Mouse (Mus musculus) granulocyte monocyte progenitor cell, adult 5-6 weeks (primary cell): ENCODE measurements at regions not wholly inside any gene's neighbourhood (a gene's known extent, or its start where the extent isn't known, plus 50 kb on each side); places are given as distances from the start of the nearest gene placed in this dataset.

Experiments used
- ATAC-seq: replicated peaks from 2 replicates; pipeline ENCODE4 v1.8.0; 2016; ENCODE audit warnings: mild to moderate bottlenecking, moderate TSS enrichment, inconsistent platforms; ENCODE audit not compliant: poor library complexity, severe bottlenecking

GRCm38 (mm10) chr4:152686509-152687081 lies 208.9 kb upstream of the Kcnab2 start:
- ATAC-seq, result no peak

- no peak for ATAC-seq
Observed at GRCm38 (mm10) chr4:152674140-152674539, 196.5 kb upstream of the Kcnab2 start.

DNA sequence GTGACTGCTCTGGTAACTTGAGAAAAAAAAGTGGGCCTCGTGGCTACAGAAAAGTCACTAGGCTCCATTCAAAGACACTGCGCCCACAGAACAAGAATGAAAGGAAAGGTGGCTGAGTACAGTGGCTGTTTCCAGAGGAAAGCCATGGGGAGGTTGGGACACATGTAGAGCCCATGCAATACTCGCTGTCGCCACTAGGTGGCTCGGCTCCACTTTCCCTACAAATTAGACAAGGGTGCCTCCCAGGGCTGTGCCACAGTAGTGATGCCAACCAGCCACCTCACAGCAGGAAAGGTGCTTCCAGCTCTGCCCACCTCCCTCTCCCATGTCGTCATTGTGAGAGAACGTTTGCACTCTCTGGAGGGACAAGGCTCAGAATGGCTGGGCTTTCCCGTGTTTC lies 185.8 kb upstream of the Kcnab2 start:
- no peak; the same call in 1 of the 2 replicates for ATAC-seq

- ATAC-seq, result no peak
Observed at GRCm38 (mm10) chr4:152663069-152663468, 185.4 kb upstream of the Kcnab2 start.

GRCm38 (mm10) chr4:152662439-152662838 lies 184.8 kb upstream of the Kcnab2 start:
- ATAC-seq, result no peak

GRCm38 (mm10) chr4:152650198-152650597 lies 172.5 kb upstream of the Kcnab2 start:
- ATAC-seq, result no peak

DNA sequence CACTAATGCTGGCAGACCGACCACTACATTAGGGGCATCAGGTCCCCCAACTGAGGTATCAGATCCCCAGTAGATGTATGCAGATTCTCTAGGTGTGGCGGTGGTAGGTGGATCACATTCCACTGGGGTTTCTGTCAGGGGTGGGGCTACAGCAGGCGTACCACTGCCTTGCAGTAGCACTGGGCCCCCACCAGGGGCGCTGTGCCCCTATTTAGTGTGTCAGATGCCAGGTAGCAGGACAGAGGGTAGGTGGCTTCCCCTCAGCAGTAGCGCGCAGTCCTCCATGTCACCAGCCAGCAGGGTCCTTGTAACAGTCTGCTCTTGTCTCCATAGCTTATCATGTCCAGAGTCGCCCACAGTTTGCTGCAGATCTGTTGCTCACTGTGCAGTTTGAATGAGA lies 169.9 kb upstream of the Kcnab2 start:
- ATAC-seq, result peak; percentile 40; the same call in 1 of the 2 replicates

DNA sequence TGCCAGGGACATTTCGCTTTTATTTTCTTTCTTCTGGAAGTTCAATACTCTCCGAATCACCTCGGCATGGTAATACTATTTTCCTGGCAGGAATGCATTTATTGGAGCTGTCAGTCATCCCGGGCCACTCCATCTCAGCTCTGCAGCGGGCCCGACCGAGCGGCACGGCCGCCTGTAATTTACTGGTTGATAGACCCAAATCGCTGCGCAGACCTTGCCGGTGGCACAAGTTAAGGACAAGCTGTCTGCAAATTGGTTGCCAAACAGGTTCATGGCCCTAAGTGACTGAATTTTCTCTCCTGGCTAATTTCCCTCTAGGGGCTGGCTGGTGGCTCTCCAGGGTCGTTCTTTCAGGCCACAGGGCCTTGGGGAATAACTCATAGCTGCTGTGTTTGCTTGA lies 169.4 kb upstream of the Kcnab2 start:
- no peak for ATAC-seq

DNA sequence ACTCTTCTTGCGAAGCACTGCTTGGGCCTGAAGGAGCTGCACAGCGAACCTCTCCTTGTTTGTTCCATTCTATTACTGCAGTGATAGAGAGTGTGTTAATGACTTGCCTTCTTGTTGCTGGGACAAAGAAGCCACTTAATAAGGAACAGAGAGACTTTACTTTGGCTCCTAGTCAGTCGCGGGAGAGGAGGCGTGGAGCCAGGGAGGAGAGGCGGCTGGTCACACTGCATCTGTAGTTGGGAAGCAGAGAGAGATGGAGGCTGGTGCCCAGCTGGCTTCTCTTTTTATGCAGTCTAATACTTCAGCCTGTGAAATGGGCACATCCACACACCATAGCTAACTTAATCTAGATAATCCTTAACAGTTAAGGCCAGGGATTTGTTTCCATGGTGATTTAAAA lies 159.4 kb upstream of the Kcnab2 start:
- no peak for ATAC-seq

- no peak for ATAC-seq
Observed at GRCm38 (mm10) chr4:152633896-152634295, 156.2 kb upstream of the Kcnab2 start.

- ATAC-seq, result no peak
Observed at GRCm38 (mm10) chr4:152628111-152628510, 150.4 kb upstream of the Kcnab2 start.

DNA sequence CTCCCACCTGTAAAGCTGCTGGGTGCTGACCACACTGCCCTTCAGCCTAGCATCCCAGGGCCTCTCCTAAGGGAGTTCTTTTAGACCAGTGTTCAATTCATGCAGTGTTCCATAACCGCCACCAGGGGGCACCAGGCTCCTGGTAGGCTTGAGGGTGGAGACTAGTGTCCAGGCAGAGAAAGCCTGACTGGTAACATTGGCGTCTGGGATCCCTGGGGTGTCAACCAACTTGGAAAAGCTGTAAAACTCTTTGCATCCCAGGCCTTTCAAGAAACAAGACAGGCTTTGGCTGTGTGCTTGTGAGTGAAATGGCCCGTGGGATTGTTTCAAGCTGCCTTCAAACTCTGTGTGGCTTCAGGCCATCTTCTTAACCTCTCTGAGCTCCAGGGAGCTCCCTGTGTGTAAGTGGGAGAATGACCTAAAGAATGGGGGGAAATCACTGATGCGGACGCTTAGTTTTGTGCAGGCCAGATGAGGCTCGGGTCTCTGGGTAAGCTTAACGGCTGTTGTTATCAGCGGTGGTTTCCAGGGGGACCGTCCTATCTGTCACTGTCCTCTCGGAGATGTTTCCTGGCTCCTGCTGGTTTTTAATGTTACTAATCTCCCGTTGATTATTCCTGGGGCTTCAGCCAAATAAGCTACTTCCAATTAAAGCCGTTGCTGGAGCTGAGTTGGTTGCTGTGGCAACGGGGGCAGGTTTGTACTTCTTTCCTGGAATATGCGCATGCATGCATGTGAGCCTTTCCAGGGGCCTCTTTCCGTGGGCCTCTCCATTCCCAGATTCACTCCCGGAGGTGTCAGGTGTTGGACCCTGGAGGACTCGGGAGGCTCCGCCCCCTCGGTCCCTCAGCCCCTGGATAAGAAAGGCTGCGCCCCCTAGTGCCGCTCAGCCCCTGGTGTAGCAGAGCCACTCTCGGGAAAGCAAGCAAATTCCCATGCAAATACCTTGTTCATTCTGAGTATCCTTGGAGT lies 147.6 kb upstream of the Kcnab2 start:
- ATAC-seq, result peak; percentile 79

GRCm38 (mm10) chr4:152622022-152622777 lies 144.5 kb upstream of the Kcnab2 start:
- no peak for ATAC-seq

DNA sequence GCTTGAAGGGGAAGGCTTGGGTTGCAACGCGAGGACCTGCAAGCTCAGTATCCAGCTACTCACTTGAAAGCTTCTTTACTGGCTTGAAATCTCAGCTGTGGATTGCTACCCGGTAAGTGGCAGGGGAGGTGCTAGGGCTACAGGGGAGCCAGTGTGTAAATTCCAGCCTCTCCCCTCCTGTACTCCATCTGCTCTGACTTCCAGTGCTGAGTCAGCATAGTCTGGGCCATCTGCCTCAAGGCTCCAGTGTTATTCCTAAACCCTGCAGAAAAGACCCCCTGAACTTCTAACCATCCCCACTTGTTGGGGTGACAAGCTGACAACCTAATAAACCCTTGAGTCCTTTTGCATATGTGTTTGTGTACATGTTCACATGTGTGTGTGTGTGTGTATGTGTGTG lies 140.0 kb upstream of the Kcnab2 start:
- no peak for ATAC-seq

DNA sequence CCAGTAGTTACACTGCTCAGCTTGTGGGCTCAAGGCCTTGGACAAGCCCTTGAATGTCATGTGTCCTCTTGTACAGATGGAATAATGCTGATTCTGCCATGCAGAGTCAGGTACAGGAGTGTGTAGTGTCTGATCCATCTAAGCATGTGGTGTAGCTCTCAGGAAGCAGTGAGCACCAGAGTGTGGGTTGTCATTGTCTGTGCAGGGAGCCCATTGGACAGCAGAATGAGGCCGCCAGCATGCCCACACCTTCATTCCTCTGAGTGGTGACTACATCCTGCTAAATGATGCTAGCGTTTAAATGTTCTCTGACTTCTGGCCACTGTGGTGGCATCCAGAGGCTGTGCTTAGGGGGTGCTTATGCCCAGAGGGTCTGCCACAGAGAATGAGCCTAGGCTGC lies 137.5 kb upstream of the Kcnab2 start:
- no peak for ATAC-seq

DNA sequence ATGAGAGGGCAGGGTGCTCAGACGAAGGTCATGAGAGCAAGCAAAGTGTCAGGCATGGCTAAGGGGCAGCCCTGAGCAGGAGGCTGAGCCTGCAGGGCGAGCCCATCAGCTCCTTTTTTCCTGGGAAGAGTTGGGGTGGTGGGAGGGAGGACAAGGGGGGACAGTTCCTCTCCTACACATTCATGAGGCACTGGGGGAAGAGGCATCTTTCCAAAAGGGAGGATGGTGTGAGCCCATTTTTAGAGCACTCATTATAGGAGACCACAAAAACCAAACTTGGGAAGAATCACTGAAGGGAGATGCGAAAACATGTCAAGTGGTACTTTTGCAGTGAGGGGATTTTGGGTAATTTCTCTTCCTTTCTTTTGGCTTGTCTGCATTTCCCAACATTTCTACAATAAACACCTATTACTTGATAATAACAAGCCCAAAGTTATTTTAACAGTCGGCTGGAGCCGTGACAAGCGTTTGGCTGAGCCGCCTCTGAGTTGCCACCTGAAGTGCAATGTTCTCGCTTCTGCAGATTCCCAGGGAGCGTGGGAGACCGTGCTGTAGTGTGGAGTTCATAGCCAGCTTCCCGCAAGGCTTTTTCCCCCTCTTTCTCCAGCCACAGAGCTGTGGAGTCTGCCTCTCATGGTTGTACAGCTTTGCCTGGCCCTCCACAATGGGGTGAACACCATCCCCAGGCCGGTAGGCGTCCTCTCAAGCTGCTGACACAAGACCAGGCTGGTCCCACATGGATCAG lies 136.9 kb upstream of the Kcnab2 start:
- ATAC-seq, result no peak
